Mouse (Mus musculus) megakaryocyte, embryonic 14.5 days (primary cell): ENCODE results near the gene Frs3.

Experiments
- FLI1 ChIP-seq: IDR thresholded peaks from 2 replicates; pipeline ENCODE4 v1.6.1; 2012; ENCODE audit warnings: low read length, inconsistent platforms, mixed read lengths
- GATA1 ChIP-seq: IDR thresholded peaks from 3 replicates; pipeline ENCODE4 v1.6.1; 2012; ENCODE audit warnings: mixed read lengths, low read length, inconsistent platforms, borderline replicate concordance

- TF ChIP-seq GATA1 (no peak), FLI1 (no peak)
Observed at GRCm38 (mm10) chr17:47655697-47656096, 33.1 kb upstream of the Frs3 start.
